ENCODE assay signal across 18 mouse cellular contexts in the genomic region with DNA sequence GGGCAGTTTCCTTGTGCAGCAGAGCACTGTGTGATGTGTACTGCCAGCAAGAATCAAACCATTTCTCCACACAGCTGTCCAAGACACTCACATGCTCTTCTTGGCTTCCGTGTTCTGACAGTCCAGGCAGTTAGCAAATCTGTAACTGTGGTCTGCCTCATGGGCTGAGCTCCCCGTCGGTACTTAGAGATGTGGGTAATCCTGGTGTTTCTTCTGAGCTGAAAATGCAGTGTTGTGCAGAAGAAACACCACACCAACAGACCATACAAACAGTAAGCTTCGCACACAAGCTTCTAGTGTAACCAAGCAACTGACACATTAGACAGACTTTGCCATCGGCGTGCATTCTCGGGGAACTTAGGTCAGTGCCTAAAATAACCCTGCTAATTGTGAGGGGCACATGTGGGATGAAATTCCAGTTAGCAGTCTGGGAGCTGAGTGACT.
DNase-seq lines count a peak whose midpoint lies in the region; ATAC-seq lines count a peak whose summit lies in the region.
"Had no signal": no experiment of that assay in that cellular context is flagged by ENCODE, and none has a peak within 500 bp of the region (broad histone marks: within the 10 kb centered on the region; RNA-seq: fewer than 3 reads in every experiment).

No protein-coding gene starts in this region.

- WGBS in embryonic facial prominence, embryonic 11.5 days = 59% methylated on average over 7 of the region's 7 CpGs
- 59% methylated on average over 7 of the region's 7 CpGs for WGBS in embryonic facial prominence, embryonic 10.5 days
- WGBS in heart, embryonic 14.5 days = 18% methylated on average over 7 of the region's 7 CpGs
- WGBS in forebrain, embryonic 16.5 days = 64% methylated on average over 7 of the region's 7 CpGs

- DNase-seq in embryonic facial prominence, embryonic 11.5 days (ENCODE audit: low spot score) = peak; percentile 31
- no peak for DNase-seq in embryonic facial prominence, embryonic 10.5 days (ENCODE audit: low spot score)
- DNase-seq in lung, postnatal 10 days = peak; percentile 56
- no peak for DNase-seq in lung, adult 18-20 months
- DNase-seq in skeletal muscle tissue, adult 2 months (ENCODE audit: low read depth, low spot score) = peak; percentile 79
- no peak for DNase-seq in layer of hippocampus, adult 9-11 months
- DNase-seq: cerebellum, adult 11-12 months; embryo, embryonic 11 days; kidney, postnatal 10 days; liver, embryonic 13.5 days; lung, postnatal 4 days had no signal

- no peaks in the 10 kb centered on the region for H3K36me3 ChIP-seq in embryonic facial prominence, embryonic 11.5 days (replicated peaks; ENCODE audit: control insufficient read depth, insufficient read depth, low read depth, low read length)
- no peaks in the 10 kb centered on the region for H3K36me3 ChIP-seq in embryonic facial prominence, embryonic 10.5 days (replicated peaks)
- H3K36me3 ChIP-seq in heart, embryonic 14.5 days (ENCODE audit: control insufficient read depth, insufficient read depth, low read length) = no peaks in the 10 kb centered on the region
- no peaks in the 10 kb centered on the region for H3K36me3 ChIP-seq in forebrain, embryonic 16.5 days (ENCODE audit: control insufficient read depth, insufficient read depth)
- H3K36me3 ChIP-seq: liver, embryonic 13.5 days; neural tube, embryonic 13.5 days had no signal

- ATAC-seq in embryonic facial prominence, embryonic 11.5 days (replicated peaks; ENCODE audit: insufficient number of reproducible peaks, low FRiP score, low TSS enrichment, low read depth) = no peak
- ATAC-seq in heart, embryonic 14.5 days (ENCODE audit: insufficient number of reproducible peaks, insufficient read depth, low FRiP score, low read depth) = peak; percentile 80
- no peak for ATAC-seq in forebrain, embryonic 16.5 days
- ATAC-seq: forebrain, embryonic 13.5 days; intestine, embryonic 16.5 days; midbrain, embryonic 16.5 days had no signal

- no peaks in the 10 kb centered on the region for H3K4me1 ChIP-seq in embryonic facial prominence, embryonic 11.5 days (ENCODE audit: control insufficient read depth, insufficient read depth, low read length)
- H3K4me1 ChIP-seq in embryonic facial prominence, embryonic 10.5 days = peaks cover 15% of the 10 kb centered on the region
- H3K4me1 ChIP-seq in heart, embryonic 14.5 days (ENCODE audit: control insufficient read depth in 2 of 2, insufficient read depth in 2 of 2, low read length in 2 of 2) = peaks cover 22 to 54% of the 10 kb centered on the region in 2 experiments
- H3K4me1 ChIP-seq in forebrain, embryonic 16.5 days (replicated peaks; ENCODE audit: control insufficient read depth, insufficient read depth, low read length) = peaks cover 4% of the 10 kb centered on the region
- H3K4me1 ChIP-seq: liver, embryonic 13.5 days had no signal

- H3K9me3 ChIP-seq in embryonic facial prominence, embryonic 11.5 days (replicated peaks; ENCODE audit: control insufficient read depth, low read length) = no peaks in the 10 kb centered on the region
- H3K9me3 ChIP-seq in embryonic facial prominence, embryonic 10.5 days = no peaks in the 10 kb centered on the region
- H3K9me3 ChIP-seq in heart, embryonic 14.5 days (ENCODE audit: control insufficient read depth, low read length) = no peaks in the 10 kb centered on the region
- no peaks in the 10 kb centered on the region for H3K9me3 ChIP-seq in forebrain, embryonic 16.5 days (ENCODE audit: control insufficient read depth, low read length)
- H3K9me3 ChIP-seq: forebrain, embryonic 13.5 days; liver, embryonic 13.5 days; neural tube, embryonic 13.5 days had no signal

- H3K9ac ChIP-seq in embryonic facial prominence, embryonic 11.5 days (replicated peaks; ENCODE audit: low read length) = no peak overlapping the region
- H3K9ac ChIP-seq in heart, embryonic 14.5 days (ENCODE audit: low read length) = peak overlapping the region; percentile 84
- no peak overlapping the region for H3K9ac ChIP-seq in forebrain, embryonic 16.5 days (replicated peaks; ENCODE audit: low read depth, low read length)
- H3K9ac ChIP-seq: forebrain, embryonic 13.5 days; liver, embryonic 13.5 days; neural tube, embryonic 13.5 days had no signal

- H3K27me3 ChIP-seq in embryonic facial prominence, embryonic 11.5 days (ENCODE audit: control insufficient read depth, insufficient read depth, low read length) = no peaks in the 10 kb centered on the region
- H3K27me3 ChIP-seq in embryonic facial prominence, embryonic 10.5 days (replicated peaks; ENCODE audit: low read depth, poor library complexity, severe bottlenecking) = no peaks in the 10 kb centered on the region
- no peaks in the 10 kb centered on the region for H3K27me3 ChIP-seq in heart, embryonic 14.5 days (ENCODE audit: control insufficient read depth, insufficient read depth, low read length)
- no peaks in the 10 kb centered on the region for H3K27me3 ChIP-seq in forebrain, embryonic 16.5 days (replicated peaks; ENCODE audit: control insufficient read depth, insufficient read depth, low read length)
- H3K27me3 ChIP-seq: forebrain, embryonic 13.5 days; liver, embryonic 13.5 days; neural tube, embryonic 13.5 days had no signal

- H3K27ac ChIP-seq in embryonic facial prominence, embryonic 11.5 days (replicated peaks; ENCODE audit: low read depth, low read length) = no peak overlapping the region
- no peak overlapping the region for H3K27ac ChIP-seq in embryonic facial prominence, embryonic 10.5 days (replicated peaks)
- peak overlapping the region; percentile 94 to 97 for H3K27ac ChIP-seq in heart, embryonic 14.5 days (replicated peaks in 1 of 2; ENCODE audit: control insufficient read depth in 1 of 2, insufficient read depth in 1 of 2, low read depth in 2 of 2, low read length in 2 of 2)
- no peak overlapping the region for H3K27ac ChIP-seq in forebrain, embryonic 16.5 days (ENCODE audit: low read length)
- H3K27ac ChIP-seq: forebrain, embryonic 13.5 days; left cerebral cortex, adult 2 months; liver, embryonic 13.5 days; neural tube, embryonic 13.5 days had no signal

- no peak overlapping the region for H3K4me2 ChIP-seq in embryonic facial prominence, embryonic 11.5 days (ENCODE audit: low read depth, low read length)
- peak overlapping the region; percentile 68 for H3K4me2 ChIP-seq in heart, embryonic 14.5 days (ENCODE audit: low read length)
- no peak overlapping the region for H3K4me2 ChIP-seq in forebrain, embryonic 16.5 days (ENCODE audit: low read length)
- H3K4me2 ChIP-seq: forebrain, embryonic 13.5 days; liver, embryonic 13.5 days; neural tube, embryonic 13.5 days had no signal

- H3K4me3 ChIP-seq in embryonic facial prominence, embryonic 11.5 days (ENCODE audit: low read depth, low read length) = no peak overlapping the region
- no peak overlapping the region for H3K4me3 ChIP-seq in embryonic facial prominence, embryonic 10.5 days
- peak overlapping the region; percentile 50 to 55; a peak in 3 of 4 replicates for H3K4me3 ChIP-seq in heart, embryonic 14.5 days (ENCODE audit: control insufficient read depth in 1 of 2, insufficient read depth in 1 of 2, low read depth in 1 of 2, low read length in 2 of 2)
- H3K4me3 ChIP-seq in forebrain, embryonic 16.5 days (replicated peaks; ENCODE audit: low read length) = no peak overlapping the region
- H3K4me3 ChIP-seq: forebrain, embryonic 13.5 days; left cerebral cortex, adult 2 months; liver, embryonic 13.5 days; neural tube, embryonic 13.5 days had no signal

Comparison
In these comparisons a context has a peak if more than half of its experiments do, and no peak if none do; other contexts are left out.
1. DNase-seq: peak in embryonic facial prominence, embryonic 11.5 days (single experiment), lung, postnatal 10 days (single experiment) and skeletal muscle tissue, adult 2 months (single experiment); none in embryonic facial prominence, embryonic 10.5 days (single experiment), lung, adult 18-20 months (0 of 2) and layer of hippocampus, adult 9-11 months (single experiment).
2. H3K27ac ChIP-seq: peak in heart, embryonic 14.5 days (2 of 2); none in embryonic facial prominence, embryonic 11.5 days (single experiment), embryonic facial prominence, embryonic 10.5 days (single experiment) and forebrain, embryonic 16.5 days (single experiment).
3. H3K4me3 ChIP-seq: peak in heart, embryonic 14.5 days (2 of 2); none in embryonic facial prominence, embryonic 11.5 days (single experiment), embryonic facial prominence, embryonic 10.5 days (single experiment) and forebrain, embryonic 16.5 days (single experiment).